Mouse (Mus musculus): Measurements from ENCODE around the gene Ddias.
A peak's percentile ranks its signal among the peaks of the same experiment; 100 is the strongest.

Ddias gene

DNA sequence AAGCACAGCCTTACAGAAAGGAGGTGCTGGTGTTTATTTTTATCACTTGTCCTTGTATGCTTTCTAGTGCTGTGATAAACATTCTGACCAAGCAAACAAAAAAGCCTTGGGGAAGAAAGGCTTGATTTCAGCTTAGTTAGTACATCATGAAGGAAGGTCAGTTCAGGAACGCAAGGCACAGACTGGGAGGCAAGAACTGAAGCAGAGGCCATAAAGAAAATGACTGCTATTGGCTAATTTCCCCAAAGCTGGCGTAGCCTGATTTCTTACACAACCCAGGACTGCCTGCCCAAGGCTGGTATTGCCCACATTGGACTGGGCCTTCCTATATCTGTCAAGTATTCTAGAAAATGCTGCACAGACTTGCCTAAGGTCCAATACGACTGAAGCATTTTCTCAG, 25.8 kb downstream of the Ddias start:
- DNase-seq: no peak

- DNase-seq: no peak
Observed at GRCm38 (mm10) chr7:92842254-92842653, 31.8 kb downstream of the Ddias start.

DNA sequence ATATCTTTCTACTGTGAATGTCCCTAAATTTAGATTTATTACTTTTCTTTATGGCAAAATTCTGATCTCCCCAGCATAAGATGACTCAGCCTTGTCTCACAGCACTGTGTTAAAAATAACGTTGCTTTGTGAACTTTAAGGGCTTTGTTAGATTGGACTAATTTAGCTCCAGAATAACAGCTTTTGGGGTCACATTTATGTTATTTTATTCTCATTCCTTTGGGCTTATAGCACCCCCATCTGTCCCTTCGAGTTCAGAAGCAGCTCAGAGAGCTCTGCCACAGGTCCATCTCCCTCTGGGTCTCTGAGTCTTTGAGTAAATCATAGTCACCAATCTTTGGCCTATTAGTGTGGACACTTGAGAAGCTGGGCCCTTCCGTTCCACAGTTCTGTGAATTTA, 36.1 kb downstream of the Ddias start:
- no peak for DNase-seq

DNA sequence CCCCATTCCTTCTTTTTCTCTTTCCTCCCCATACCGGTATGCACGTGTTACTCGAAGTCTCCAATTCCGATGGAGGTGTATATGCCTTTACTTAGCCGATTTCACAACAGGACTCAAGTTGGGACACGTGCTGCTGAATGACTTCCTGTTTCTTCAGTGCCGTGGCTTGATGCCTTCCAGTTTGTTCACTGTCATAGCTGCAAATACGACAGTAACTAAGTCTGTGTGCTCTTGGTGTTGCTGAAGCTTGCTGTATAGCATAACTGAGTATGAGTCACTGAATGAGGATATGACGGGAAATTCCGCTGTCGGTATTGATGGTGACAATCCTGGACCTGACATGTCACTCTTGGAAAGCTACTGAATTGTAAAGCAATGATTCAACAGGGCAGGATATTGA, 36.8 kb downstream of the Ddias start:
- DNase-seq: no peak

- DNase-seq: no peak
Observed at GRCm38 (mm10) chr7:92836447-92836846, 37.6 kb downstream of the Ddias start.

DNA sequence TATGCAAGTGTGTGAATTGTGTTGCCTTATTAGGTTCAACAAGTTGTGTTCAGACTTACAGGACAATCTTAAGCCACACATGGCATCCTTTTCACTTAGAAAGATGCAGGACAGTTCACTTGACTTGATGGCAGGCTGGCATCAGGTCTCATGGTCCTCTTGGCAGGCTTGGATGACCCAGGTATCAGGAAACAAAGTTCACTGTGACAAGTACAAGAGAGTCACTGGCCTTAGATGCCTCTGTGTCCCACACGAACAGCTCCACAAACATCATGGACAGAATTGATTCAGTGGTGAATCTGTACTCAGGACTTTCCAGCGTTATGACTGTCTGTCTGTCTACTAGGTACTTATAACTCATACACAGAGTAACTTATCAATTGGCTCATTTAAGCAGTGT, 39.7 kb downstream of the Ddias start:
- DNase-seq: no peak

- DNase-seq: no peak
Observed at GRCm38 (mm10) chr7:92832395-92832794, 41.7 kb downstream of the Ddias start.

GRCm38 (mm10) chr7:92827981-92828380, 46.1 kb downstream of the Ddias start:
- DNase-seq: peak; percentile 81

DNA sequence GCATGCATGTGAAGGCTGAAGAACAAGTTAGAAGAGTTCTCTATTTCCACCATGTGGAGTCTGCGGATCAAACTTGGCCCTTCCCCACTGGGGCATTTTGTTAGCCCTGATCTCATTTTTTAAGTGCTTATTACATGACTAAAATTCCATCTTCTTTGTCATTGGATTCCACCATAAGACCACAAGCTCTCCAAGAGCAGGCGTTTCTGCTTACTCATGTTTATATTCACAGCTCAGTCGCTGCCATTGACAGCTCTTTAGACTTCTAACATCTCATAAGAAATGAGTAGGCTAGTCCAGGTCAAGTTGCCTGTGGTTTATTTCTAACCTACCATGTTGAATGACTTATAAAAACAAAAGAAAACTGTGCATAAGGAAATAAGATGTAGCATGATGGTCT, 47.8 kb downstream of the Ddias start:
- no peak for DNase-seq

- no peak for DNase-seq
Observed at GRCm38 (mm10) chr7:92822409-92823101, 51.5 kb downstream of the Ddias start.

DNA sequence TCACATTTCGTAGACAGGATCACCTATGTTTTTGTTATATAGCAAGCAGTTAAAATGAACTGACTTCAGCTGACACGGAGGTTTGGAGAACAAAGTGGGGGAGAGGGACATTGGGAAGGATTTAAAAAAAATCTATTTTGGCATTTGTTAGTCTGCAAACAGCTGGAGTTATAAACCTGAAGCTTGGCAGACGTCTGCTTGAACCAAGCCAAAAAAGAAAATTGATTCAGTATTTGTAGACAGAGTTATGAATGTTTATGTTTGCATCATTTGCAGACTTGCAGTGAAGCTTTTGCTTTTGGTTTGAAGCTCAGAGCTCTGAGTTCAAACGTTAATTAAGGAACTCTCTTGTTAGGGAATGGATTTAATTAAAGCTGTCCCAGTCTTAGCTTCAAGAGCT, 52.2 kb downstream of the Ddias start:
- no peak for DNase-seq

DNA sequence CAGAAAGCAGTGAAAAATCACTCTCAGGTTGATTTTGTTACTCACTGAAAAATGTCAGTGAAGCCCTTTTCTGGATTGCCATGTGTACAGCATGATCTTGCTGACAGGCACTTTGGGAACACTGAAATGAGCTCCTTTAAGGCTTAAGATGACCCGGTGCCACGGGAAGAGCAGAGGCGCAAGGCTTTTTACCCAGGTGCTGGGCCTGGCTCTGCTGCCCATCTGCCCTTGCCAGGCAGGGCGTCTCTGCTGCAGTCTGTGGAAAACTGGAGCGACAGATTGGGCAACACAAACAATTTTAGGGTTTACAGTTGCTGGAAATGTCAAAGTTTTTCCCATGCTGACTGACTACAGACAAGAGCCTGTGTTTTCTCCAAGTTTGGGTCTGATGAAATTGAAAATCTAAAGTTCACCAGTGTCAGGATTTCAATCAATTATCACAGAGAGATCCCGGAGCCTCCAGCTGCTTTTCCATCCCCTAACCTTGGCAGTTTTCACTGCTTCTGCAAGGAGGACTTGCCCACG, 53.0 kb downstream of the Ddias start:
- DNase-seq: no peak

DNA sequence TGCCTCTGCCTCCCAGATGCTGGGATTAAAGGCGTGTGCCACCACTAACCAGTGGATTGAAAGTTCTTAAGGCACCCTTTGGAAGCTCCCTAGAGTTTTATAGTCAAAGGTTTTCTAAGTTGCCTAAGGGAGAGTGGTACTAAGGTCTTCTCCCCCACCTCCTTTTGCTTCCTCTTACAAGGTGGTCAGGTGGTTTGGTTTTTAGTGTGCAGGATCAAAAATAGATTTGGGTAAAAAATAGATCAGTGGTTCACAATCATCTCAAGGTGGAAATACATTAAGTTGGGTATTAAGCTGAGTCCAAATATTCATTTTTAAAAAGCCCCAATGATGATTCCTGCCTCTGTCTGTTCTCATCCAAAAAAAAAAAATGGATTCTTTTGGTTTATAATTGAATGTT, 53.6 kb downstream of the Ddias start:
- DNase-seq: no peak

GRCm38 (mm10) chr7:92819656-92820055, 54.4 kb downstream of the Ddias start:
- no peak for DNase-seq

DNA sequence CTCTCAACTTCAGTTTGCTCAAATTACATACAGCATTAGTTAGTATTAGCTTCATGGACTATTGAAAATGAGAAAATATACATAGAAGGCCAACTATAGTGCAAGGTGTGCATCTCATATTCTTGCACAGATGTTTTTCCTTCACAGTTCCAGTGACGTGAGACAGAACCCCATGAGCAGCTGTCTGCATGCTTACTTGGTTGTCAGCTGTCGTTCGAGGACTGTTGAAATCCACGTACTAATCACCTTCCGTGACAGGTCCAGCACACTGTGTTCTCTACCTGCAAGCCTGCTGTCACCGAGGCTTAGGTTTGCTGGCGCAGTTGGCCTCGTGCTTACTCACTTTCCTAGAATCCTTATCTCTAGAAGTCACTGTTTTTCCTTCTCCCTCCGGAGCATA, 56.2 kb downstream of the Ddias start:
- no peak for DNase-seq

GRCm38 (mm10) chr7:92817242-92817641, 56.8 kb downstream of the Ddias start:
- DNase-seq: no peak

DNA sequence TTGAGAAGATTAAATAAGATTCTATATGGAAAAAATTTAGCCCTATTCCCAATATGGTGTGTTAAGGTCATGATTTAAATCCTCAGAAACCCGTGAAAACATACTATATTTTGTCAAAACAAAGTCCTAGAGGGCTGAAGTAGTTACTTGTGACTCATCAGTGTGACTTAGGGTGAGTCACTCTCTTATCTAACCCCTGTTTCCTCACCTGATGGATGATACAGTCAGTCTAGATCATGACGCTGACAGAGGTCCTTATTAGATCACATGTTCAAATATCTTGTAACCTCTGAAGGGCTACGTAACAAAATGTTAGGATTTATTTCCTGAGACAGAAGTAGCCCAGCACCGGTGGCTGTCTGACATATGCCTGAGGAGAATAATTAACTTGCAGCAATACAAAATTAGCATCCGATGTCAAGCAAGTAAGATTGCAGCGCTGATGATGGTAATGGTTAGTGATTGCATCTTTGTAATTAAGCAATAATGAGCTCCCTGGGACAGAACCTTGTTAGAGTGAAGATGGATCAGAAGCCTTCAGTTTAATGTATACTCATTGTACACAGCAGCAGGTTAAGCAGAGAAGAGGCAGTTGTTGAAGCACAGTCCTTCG, 62.3 kb downstream of the Ddias start:
- DNase-seq: no peak

Data from layer of hippocampus, adult 9-11 months (tissue).